Mouse (Mus musculus) left cerebral cortex, postnatal 4 days (tissue): ENCODE data around the gene Ccdc90b. TPM values are rescaled to one million over a fixed set of nuclear protein-coding genes. Genes with fewer than 3 reads are reported as not detected.

ENCODE experiments used
- DNase-seq: peaks from one replicate; pipeline ENCODE4 v3.0.0-alpha.2; 2022
- intact Hi-C: fragments of 180-260 bp; cut with DNase I; formaldehyde crosslinking; loops from one replicate; pipeline ENCODE4 v1.15.1; 2025
- total RNA-seq, 2 experiments: library from RNA; stranded (reverse); gene quantifications; 2 replicates each; pipeline ENCODE4 v1.2.3; 2021

Ccdc90b gene
- total RNA-seq = 10 to 100 TPM; 20.6 TPM

DNA sequence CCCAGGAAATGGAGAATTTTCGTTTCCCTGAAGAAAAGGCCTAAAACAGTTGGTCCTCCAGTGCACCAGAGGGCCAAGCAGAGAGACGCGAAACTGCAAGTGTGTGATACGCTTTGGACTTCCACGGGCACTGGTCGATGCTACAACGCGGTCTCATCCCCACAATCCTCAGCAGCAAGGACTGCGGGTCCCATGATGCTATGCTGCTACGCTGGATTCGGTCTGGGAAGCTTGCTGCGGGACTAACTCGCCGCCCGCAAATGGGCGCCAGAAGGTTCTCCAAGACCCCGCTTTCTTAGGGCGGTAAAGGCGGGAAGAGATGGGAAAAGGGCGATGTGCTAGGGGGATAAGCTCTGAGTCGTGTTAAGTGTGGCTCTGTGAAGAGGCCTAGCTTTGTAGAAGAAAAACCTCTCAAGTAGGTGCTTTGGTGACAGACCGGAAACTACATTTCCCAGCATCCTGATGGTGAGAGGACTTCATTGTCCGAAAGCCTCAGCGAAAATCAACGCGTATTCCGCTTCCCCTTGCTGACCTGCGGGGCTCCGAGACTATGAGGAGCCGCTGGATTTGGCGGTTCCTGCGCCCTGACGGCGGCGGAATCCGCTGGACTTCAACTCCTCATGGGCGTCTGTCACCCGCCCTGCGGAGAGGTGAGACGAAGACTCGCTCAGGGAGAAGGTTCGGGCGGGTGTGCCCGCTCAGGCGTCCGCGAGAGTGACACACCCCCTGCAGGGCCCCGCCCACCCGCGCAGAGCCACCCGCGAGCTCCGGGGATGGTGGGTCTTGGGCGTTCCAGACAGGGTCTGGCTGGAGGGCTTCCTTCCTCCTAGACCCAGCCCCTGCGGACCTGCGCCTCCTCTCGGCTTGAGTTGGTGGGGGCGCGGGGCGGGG is at the start of gene Ccdc90b:
Ccdc90b (plus strand) TSS at position 164 of the 891 bp plus-strand sequence.
- peak; percentile 88 for DNase-seq
- intact Hi-C loops = loop anchor here (2.0 kb wide), 1 partner anchor 456 kb away; no protein-coding TSS in a partner anchor

GRCm38 (mm10) chr7:92520397-92520796 is 40.6 kb upstream of the Ccdc90b start:
- intact Hi-C loops = no loop called here
- DNase-seq = no peak

DNA sequence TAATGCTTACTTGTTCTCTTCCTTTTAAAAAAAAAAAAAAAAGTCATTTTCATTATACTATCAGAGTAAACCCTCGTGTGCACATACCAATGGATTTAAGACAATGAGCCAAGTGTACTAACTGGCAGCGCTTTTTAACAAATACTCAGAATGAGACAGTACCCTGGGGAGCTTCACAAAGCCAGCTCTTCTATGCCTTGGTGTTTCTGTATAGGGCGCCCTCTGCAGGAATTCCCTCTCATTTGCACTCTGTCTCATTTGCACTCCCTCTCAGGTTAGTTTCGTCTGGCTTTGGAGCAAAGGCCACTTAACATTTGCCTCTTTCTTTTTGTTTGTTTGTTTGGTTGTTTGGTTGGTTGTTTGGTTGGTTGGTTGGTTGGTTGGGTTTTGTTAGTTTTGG is 40.1 kb upstream of the Ccdc90b start:
- DNase-seq = peak; percentile 51
- intact Hi-C loops = no loop called here

DNA sequence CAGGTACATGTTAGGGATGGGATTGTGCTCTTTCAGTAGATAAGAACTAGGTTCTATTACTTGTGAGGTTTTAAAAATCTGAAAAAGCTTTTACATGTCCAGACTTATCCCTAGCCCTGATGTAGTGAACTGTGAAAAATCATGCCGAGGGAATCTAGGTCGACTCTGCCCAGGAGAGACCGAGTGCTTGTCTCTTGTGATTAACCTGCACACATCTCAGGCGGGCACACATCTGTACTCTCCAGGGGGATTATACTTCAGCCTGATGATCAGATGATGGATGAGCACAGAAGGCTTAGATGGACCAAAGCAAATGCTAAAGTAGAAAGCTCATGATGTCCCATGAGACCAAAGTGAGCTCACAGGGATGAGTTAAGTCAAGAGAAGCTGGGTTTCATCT is 31.7 kb upstream of the Ccdc90b start:
- DNase-seq = no peak
- intact Hi-C loops = no loop called here

DNA sequence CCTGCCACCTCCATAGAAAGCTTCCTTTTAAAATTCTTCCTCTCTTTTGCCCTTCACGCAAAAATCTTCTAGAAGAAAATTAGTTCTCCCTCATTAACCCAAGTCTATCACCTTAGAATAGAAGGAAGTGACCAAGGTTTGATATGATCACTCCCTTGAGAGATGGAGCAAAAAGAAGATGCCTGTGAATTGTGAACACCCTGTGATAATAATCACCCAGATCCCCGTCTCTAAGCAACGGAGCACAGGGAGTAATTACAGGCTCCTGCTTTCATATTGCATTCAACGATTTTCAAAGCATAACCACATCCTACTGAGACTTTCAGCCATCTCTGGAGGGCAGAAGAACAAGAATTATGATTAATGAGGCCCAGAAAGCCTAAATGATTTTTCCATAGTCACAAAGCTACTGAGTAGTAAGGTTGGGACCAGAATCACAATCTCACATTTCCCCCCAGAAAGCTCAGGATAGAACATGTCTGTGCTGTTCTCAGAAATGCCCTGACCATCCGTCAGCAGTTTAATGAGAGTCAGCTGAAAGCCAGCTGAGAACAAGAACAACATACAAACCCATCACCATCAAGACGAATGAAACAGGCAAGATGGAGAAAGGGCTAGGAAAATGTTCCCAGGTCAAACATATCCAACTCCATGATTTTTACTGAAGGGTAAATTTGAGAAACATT is 28.5 kb upstream of the Ccdc90b start:
- DNase-seq = no peak
- intact Hi-C loops = no loop called here

DNA sequence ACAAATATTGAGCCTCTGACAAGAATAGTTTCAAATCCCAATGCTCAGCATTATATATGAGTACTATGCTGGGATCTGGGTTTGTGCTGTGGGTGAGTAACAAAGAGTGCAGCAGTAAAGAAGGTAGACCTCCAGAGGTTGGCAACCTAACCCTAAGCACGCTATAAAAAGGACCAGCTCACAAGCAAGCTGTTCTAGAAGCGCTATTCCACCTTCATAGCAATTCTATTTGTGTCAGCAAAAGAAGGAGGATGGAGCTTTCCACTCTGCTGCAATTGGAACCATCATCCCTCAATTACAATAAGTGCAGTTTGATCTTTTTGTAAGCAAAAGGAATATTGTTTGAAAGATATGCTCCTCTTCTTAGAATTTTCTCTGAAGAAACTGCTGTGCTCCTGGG is 14.2 kb upstream of the Ccdc90b start:
- no peak for DNase-seq
- intact Hi-C loops = loop anchor here (5.0 kb wide), 2 partner anchors 364 to 444 kb away; no protein-coding TSS in a partner anchor

DNA sequence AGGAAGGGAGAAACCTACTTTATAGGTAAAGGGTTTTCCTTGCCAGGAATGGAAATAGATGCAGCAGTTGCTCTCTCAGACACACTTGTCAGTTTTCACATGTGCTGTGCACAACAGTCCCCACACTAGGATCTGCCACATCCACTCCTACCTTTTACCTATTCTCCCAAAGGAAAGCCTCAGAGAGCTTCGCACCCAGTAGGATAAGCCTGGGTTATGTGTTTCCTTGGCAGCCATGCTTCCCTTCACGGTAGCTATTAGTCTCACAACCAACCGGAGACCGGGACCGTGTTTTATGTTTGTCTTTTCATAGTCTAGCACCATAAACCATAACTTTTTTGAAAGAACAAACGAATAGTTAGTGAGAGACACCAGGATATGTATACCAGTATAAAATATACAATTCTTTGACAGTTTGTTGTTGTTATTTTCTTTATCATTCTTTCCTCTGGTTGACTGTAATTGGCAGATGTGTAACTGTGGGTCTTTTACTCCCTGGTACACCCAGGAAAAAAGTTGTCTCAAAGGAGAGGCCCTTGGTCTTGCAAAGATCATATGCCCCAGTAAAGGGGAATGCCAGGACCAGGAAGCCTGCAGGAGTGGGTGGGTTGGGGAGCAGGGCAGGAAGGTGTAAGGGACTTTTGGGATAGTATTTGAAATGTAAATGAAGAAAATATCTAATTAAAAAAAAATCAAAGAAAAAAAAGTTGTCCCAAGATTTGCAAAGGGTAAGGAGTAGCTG is 10.5 kb upstream of the Ccdc90b start:
- intact Hi-C loops = no loop called here
- DNase-seq = no peak

- intact Hi-C loops = no loop called here
- peak; percentile 15 for DNase-seq
Measured at GRCm38 (mm10) chr7:92550990-92551392, 10.0 kb upstream of the Ccdc90b start.

DNA sequence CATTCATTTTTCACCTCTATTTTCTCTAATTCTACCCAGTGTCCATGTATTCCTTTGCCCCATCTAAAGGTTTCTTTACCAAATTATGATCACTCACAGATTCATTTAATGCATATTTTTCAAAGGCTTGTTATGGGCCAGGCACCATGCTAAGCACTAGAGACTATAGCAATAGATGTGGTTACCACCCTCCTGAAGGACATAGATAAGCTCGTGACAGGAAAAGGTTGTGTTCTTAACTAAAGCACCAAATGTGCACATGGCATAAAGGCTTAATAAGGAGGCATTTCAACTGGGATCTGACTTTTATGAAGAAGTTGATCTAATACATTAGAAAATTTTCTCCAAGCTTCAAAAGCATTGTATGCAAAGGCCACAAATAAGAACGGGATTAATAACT is 2.2 kb upstream of the Ccdc90b start:
- intact Hi-C loops = no loop called here
- no peak for DNase-seq

DNA sequence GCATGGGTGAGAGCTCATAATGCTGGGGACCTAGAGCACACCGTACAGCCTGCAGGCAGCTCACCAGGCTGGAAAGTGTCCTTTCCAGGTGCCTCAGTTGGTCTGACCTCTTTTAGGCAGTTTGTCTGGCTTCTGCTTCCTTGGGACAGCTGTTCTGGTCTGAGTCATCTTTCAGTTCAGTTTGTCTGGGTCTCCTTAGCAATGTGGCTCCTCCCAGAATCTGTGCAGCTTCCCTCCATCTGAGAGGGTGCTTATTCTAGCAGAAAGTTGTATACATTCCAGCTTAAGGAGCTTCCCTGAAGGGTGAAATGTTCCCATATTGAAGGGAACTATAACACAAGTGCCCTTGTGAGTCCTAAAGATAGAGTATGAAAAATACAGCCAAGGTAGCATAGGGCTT is 5.8 kb downstream of the Ccdc90b start:
- intact Hi-C loops = no loop called here
- no peak for DNase-seq

DNA sequence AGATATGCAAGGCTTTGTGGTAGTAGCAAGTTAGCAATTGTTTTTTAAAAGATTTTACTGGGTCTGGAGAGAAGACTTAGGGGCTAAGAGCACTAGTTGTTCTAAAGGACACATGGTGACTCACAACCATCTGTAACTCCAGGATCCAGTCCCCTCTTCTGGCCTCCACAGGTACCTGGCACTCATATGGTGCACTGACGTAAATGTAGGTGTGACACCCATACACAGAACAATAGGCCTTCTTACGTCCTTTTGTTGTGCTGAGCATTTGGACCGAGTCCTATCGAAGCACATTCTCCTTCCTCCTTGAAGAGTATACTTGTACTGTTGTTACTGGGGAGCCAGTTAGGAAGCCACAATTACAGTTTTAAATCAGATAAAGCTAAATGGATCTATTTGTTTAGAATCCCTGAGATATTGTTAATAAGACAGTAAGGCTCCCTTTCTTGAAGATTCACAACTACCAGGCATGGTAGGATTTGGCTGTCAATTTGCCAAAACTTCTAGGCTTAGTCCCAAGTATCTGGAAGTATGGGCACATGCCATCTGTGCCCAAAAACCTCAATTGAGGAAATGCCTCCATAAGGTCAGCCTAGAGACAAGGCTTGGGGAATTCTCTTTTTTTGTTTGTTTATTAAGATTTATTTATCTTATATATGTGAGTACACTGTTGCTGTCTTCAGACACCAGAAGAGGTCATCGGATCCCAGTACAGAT is 19.7 kb downstream of the Ccdc90b start:
- DNase-seq = no peak
- intact Hi-C loops = no loop called here

DNA sequence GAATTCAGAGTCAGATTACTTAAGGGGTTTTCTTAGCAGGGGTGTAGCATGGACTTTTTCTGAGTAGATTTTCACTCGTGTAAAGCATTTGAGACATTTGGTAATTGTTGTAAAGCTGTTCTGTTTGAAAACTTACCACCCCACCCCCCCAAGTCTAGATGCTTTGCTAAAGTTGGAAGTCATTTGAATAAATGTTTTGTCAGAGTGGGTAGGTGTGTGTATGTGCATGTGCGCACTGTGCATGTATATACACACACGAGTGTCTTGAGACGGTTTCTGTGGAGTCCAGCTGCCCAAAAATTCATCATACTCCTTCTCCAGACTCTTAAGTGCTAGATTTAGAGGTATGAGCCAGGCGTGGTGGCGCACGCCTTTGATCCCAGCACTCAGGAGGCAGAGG is 22.6 kb downstream of the Ccdc90b start:
- DNase-seq = no peak
- intact Hi-C loops = no loop called here

GRCm38 (mm10) chr7:92589986-92590385 is 29.0 kb downstream of the Ccdc90b start:
- DNase-seq = peak; percentile 55
- intact Hi-C loops = no loop called here

- no peak for DNase-seq
- intact Hi-C loops = no loop called here
Measured at GRCm38 (mm10) chr7:92590842-92591241, 29.9 kb downstream of the Ccdc90b start.

DNA sequence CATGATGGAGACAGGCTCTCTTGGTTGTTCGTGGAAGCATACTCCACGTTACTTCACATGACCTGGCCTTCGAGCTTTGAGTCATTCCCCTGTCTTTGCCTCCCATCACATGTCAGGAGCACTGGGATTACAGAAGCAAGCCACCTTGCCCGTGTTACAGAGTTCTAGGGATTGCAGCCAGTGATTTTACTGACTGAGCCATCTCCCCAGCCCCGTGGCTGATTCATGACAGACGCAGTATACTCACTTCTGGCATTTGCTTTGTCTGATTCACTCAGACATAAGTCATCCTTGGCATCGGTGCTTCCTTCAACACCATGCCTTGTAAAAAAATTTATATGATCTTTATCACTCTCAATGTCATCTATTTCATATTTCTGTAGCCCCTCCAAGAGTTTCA is 44.0 kb downstream of the Ccdc90b start:
- intact Hi-C loops = no loop called here
- DNase-seq = no peak

DNA sequence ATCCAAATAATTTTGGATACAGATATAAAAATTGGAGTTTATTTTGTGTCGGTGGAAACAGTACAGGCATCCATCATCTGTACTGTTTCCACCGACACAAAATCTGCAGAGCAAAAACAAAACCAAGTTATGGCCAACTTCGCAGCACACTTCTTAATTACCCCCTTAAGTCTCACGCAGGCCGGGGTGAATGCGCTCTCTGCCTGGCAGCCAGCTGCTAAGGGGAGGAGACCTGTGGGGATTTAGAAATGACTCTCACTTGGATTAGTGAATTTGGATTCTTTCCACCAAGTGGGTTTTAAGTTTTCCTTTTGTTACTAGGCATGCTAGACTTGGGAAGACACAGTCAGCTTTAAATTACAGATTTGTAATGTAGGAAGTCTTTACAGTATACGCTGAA is 49.9 kb downstream of the Ccdc90b start:
- no peak for DNase-seq
- intact Hi-C loops = no loop called here

DNA sequence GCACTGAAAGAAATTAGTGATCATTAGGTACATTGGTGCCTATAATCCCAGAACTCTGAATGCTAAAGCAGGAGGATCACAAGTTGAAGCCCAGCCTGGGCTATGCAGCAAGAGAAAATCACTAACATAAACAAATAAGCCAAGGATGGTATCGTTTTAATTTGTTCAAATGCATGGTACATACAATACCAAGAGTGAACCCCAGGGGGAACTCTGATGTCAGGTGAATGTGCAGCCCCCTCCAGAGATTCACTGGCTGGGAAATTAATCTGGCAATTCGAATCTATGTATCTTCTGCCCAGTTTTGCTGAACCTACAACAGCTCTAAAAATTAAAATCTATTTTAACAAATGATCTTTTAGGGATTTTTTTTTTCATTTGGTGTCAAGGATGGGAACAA is 63.5 kb downstream of the Ccdc90b start:
- no peak for DNase-seq
- intact Hi-C loops = no loop called here

DNA sequence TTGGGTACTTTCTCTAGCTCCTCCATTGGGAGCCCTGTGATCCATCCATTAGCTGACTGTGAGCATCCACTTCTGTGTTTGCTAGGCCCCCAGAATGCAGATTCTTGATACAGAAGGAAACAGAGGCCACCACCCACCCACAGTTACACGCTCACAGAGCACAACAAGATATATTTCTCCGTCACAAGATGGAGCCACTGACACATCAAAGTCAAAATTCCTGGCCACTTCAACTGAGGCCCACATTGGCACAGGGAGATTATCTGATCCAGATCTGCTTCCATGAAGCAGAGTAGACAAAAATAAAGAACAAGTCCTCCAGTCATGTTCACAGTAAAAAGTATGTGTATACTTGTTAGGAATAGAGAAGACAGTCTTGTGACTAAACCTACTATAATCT is 69.2 kb downstream of the Ccdc90b start:
- peak; percentile 9 for DNase-seq
- intact Hi-C loops = loop anchor here (10.0 kb wide), 1 partner anchor 525 kb away; no protein-coding TSS in a partner anchor
